Mouse (Mus musculus) heart, embryonic 12.5 days (tissue): ENCODE measurements around the gene Zfp286. TPM values are rescaled to one million over a fixed set of nuclear protein-coding genes. Genes with fewer than 3 reads are reported as not detected.

Experiments
- ATAC-seq: fragments of 200-750 bp; cut with Nextera tagmentation; 2 replicates; pipeline ENCODE4 v1.8.0; 2017; ENCODE audit warnings: moderate TSS enrichment, moderate library complexity; ENCODE audit not compliant: insufficient number of reproducible peaks, low FRiP score
- H3K27ac ChIP-seq: fragments of 300-500 bp; sonication (generic); 2 replicates; pipeline ENCODE4 v1.5.1; 2016; ENCODE audit warnings: mild to moderate bottlenecking, moderate library complexity; ENCODE audit not compliant: poor library complexity, severe bottlenecking
- H3K27me3 ChIP-seq: fragments of 300-500 bp; sonication (generic); replicated peaks from 2 replicates; pipeline ENCODE4 v1.6.1; 2016; ENCODE audit warnings: mild to moderate bottlenecking, moderate library complexity
- H3K36me3 ChIP-seq: fragments of 300-500 bp; sonication (generic); 2 replicates; pipeline ENCODE4 v1.6.1; 2016; ENCODE audit warnings: mild to moderate bottlenecking, moderate library complexity
- H3K4me1 ChIP-seq: fragments of 300-500 bp; sonication (generic); replicated peaks from 2 replicates; pipeline ENCODE4 v1.6.1; 2016; ENCODE audit warnings: mild to moderate bottlenecking
- H3K4me2 ChIP-seq: fragments of 300-500 bp; sonication (generic); 2 replicates; pipeline ENCODE4 v1.6.1; 2016; ENCODE audit warnings: mild to moderate bottlenecking, moderate library complexity
- H3K4me3 ChIP-seq: fragments of 300-500 bp; sonication (generic); 2 replicates; pipeline ENCODE4 v1.5.1; 2016; ENCODE audit warnings: mild to moderate bottlenecking
- H3K9ac ChIP-seq: fragments of 300-500 bp; sonication (generic); 2 replicates; pipeline ENCODE4 v1.6.1; 2016; ENCODE audit warnings: mild to moderate bottlenecking, moderate library complexity
- H3K9me3 ChIP-seq: fragments of 300-500 bp; sonication (generic); replicated peaks from 2 replicates; pipeline ENCODE4 v1.6.1; 2016; ENCODE audit warnings: mild to moderate bottlenecking, moderate library complexity
- WGBS: fragments of 180-500 bp; shearing (Covaris S2); methylation state at CpG from one replicate; pipeline ENCODE4 v1.1.7; 2016; 5-methylcytosine and 5-hydroxymethylcytosine counted together
- polyA plus RNA-seq: library from polyadenylated mRNA; unstranded; fragments of >200 nt; fragmentation: Nextera tagmentation; extraction: Ambion mirVana; gene quantifications from 2 replicates; pipeline ENCODE4 v1.2.1, GENCODE M21; 2016

Zfp286 gene
- polyA plus RNA-seq, 1 experiment from 2014 or later: 10.6 TPM

- no peaks in the 10 kb centered on the region for H3K9me3 ChIP-seq
- no peaks in the 10 kb centered on the region for H3K36me3 ChIP-seq
- no peaks in the 10 kb centered on the region for H3K4me1 ChIP-seq
- H3K27ac ChIP-seq: no peak overlapping the region
- no peak for ATAC-seq
- H3K27me3 ChIP-seq: peaks cover 27% of the 10 kb centered on the region
- H3K4me2 ChIP-seq: no peak overlapping the region
- H3K9ac ChIP-seq: no peak overlapping the region
- no peak overlapping the region for H3K4me3 ChIP-seq
- WGBS: 76% methylated on average over 9 of the region's 9 CpGs
These were observed 42.0 kb downstream of the Zfp286 start for GRCm38 (mm10) chr11:62747227-62747626.

GRCm38 (mm10) chr11:62746001-62746533 lies 43.2 kb downstream of the Zfp286 start:
- H3K27me3 ChIP-seq: peaks cover 20% of the 10 kb centered on the region
- H3K9ac ChIP-seq: no peak overlapping the region
- H3K4me1 ChIP-seq: no peaks in the 10 kb centered on the region
- H3K4me2 ChIP-seq: peak overlapping the region; percentile 74
- no peaks in the 10 kb centered on the region for H3K9me3 ChIP-seq
- H3K27ac ChIP-seq: no peak overlapping the region
- no peaks in the 10 kb centered on the region for H3K36me3 ChIP-seq
- no peak for ATAC-seq
- 4% methylated on average over 27 of the region's 27 CpGs for WGBS
- peak overlapping the region; percentile 46 for H3K4me3 ChIP-seq

GRCm38 (mm10) chr11:62744103-62744502 lies 45.2 kb downstream of the Zfp286 start:
- Histone ChIP-seq H3K27ac (no peak overlapping the region), H3K27me3 (peaks cover 12% of the 10 kb centered on the region), H3K36me3 (no peaks in the 10 kb centered on the region), H3K9me3 (no peaks in the 10 kb centered on the region), H3K9ac (no peak overlapping the region), H3K4me1 (no peaks in the 10 kb centered on the region), H3K4me3 (no peak overlapping the region), H3K4me2 (no peak overlapping the region)
- WGBS: 49% methylated on average over 5 of the region's 5 CpGs
- ATAC-seq: no peak

- H3K9me3 ChIP-seq: no peaks in the 10 kb centered on the region
These were observed 46.9 kb downstream of the Zfp286 start for GRCm38 (mm10) chr11:62742261-62742957.

GRCm38 (mm10) chr11:62741186-62741585 lies 48.1 kb downstream of the Zfp286 start:
- Histone ChIP-seq H3K4me2 (no peak overlapping the region), H3K27me3 (peaks cover 5% of the 10 kb centered on the region), H3K4me3 (no peak overlapping the region), H3K27ac (no peak overlapping the region), H3K4me1 (no peaks in the 10 kb centered on the region), H3K36me3 (no peaks in the 10 kb centered on the region), H3K9ac (no peak overlapping the region), H3K9me3 (no peaks in the 10 kb centered on the region)
- 67% methylated on average over 2 of the region's 2 CpGs for WGBS
- ATAC-seq: no peak

More at GRCm38 (mm10) chr11:62742261-62742957, 46.9 kb downstream of the Zfp286 start:
- Histone ChIP-seq H3K9ac (no peak overlapping the region), H3K36me3 (no peaks in the 10 kb centered on the region), H3K4me1 (no peaks in the 10 kb centered on the region), H3K27me3 (peaks cover 5% of the 10 kb centered on the region), H3K4me2 (no peak overlapping the region), H3K27ac (no peak overlapping the region), H3K4me3 (no peak overlapping the region)
- WGBS: 72% methylated on average over 10 of the region's 10 CpGs
- ATAC-seq: no peak

- ATAC-seq: no peak
- Histone ChIP-seq H3K27me3 (no peaks in the 10 kb centered on the region; the same call in 1 of the 2 replicates), H3K9ac (no peak overlapping the region), H3K4me3 (no peak overlapping the region), H3K9me3 (no peaks in the 10 kb centered on the region), H3K4me1 (no peaks in the 10 kb centered on the region), H3K4me2 (no peak overlapping the region), H3K36me3 (peaks cover 15% of the 10 kb centered on the region), H3K27ac (no peak overlapping the region)
- 71% methylated on average over 3 of the region's 3 CpGs for WGBS
These were observed 56.6 kb downstream of the Zfp286 start for GRCm38 (mm10) chr11:62732665-62733064.

- no peak overlapping the region for H3K27ac ChIP-seq
- peak overlapping the region; percentile 77 for H3K4me2 ChIP-seq
- peaks cover 21% of the 10 kb centered on the region for H3K36me3 ChIP-seq
- H3K9me3 ChIP-seq: no peaks in the 10 kb centered on the region
- H3K4me1 ChIP-seq: no peaks in the 10 kb centered on the region
- no peak overlapping the region for H3K9ac ChIP-seq
- no peaks in the 10 kb centered on the region; the same call in 1 of the 2 replicates for H3K27me3 ChIP-seq
- peak overlapping the region; percentile 78 for H3K4me3 ChIP-seq
- WGBS: 23% methylated on average over 5 of the region's 5 CpGs
- ATAC-seq: no peak
These were observed 57.3 kb downstream of the Zfp286 start for GRCm38 (mm10) chr11:62732022-62732387.

- 2% methylated on average over 47 of the region's 48 CpGs for WGBS
- Histone ChIP-seq H3K9me3 (no peaks in the 10 kb centered on the region), H3K27me3 (no peaks in the 10 kb centered on the region; the same call in 1 of the 2 replicates), H3K4me3 (peak within 1 kb of the TSS; percentile 78), H3K9ac (peak within 1 kb of the TSS; percentile 72), H3K36me3 (peaks cover 21% of the 10 kb centered on the region), H3K27ac (peak within 1 kb of the TSS; percentile 25; the same call in 1 of the 2 replicates), H3K4me1 (no peaks in the 10 kb centered on the region), H3K4me2 (peak within 1 kb of the TSS; percentile 77)
- ATAC-seq: peak; percentile 88
These were observed 57.8 kb downstream of the Zfp286 start, which contains the start of gene Zfp287 for GRCm38 (mm10) chr11:62731311-62732021. Gene Zfp287, minus strand, starts transcription at chr11:62731905.

GRCm38 (mm10) chr11:62728276-62728675 lies 61.0 kb downstream of the Zfp286 start:
- no peak overlapping the region for H3K4me2 ChIP-seq
- ATAC-seq: no peak
- H3K27me3 ChIP-seq: no peaks in the 10 kb centered on the region
- peaks cover 43% of the 10 kb centered on the region for H3K36me3 ChIP-seq
- H3K9ac ChIP-seq: no peak overlapping the region
- no peaks in the 10 kb centered on the region for H3K4me1 ChIP-seq
- 76% methylated on average over 8 of the region's 8 CpGs for WGBS
- H3K4me3 ChIP-seq: no peak overlapping the region
- no peak overlapping the region for H3K27ac ChIP-seq
- H3K9me3 ChIP-seq: no peaks in the 10 kb centered on the region

GRCm38 (mm10) chr11:62710657-62711056 lies 78.6 kb downstream of the Zfp286 start:
- Histone ChIP-seq H3K4me2 (no peak overlapping the region), H3K4me1 (peaks cover 22% of the 10 kb centered on the region), H3K4me3 (no peak overlapping the region), H3K9me3 (0 out of 2 replicates have a peak, but pooled peaks cover 2% of the 10 kb centered on the region), H3K27me3 (no peaks in the 10 kb centered on the region), H3K36me3 (peaks cover 30% of the 10 kb centered on the region), H3K9ac (no peak overlapping the region), H3K27ac (peak overlapping the region; percentile 30; the same call in 1 of the 2 replicates)
- WGBS: 59% methylated on average over 5 of the region's 5 CpGs
- no peak for ATAC-seq

GRCm38 (mm10) chr11:62708252-62708651 lies 81.0 kb downstream of the Zfp286 start:
- 60% methylated on average over 7 of the region's 7 CpGs for WGBS
- no peak overlapping the region for H3K4me2 ChIP-seq
- H3K4me1 ChIP-seq: peaks cover 22% of the 10 kb centered on the region
- H3K4me3 ChIP-seq: no peak overlapping the region
- peaks cover 12% of the 10 kb centered on the region for H3K36me3 ChIP-seq
- ATAC-seq: no peak
- no peaks in the 10 kb centered on the region for H3K9me3 ChIP-seq
- H3K27ac ChIP-seq: peak overlapping the region; percentile 33; the same call in 1 of the 2 replicates
- no peaks in the 10 kb centered on the region for H3K27me3 ChIP-seq
- H3K9ac ChIP-seq: no peak overlapping the region
